Mouse (Mus musculus): ENCODE results near the gene Fam114a1.

DNA sequence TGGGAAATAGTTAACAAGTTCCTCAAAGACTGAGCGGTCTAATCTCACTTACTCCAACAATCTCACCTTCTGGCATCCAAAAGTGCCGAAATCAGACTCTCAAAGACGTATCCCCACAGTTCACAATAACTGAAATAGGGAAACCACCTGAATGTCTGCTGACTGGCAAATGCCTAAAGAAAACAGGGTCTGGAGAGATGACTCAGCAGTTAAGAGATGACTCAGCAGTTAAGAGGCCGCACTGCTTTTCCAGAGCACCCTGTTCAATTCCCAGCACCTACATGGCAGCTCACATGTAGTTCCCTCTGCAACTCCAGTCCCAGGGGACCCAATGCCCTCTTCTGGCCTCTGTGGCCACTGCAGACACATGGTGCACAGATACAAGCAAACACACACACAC, 108.2 kb downstream of the Fam114a1 start:
- no peak for TF ChIP-seq CTCF (IDR thresholded peaks at IDR 0.05; ENCODE audit: extremely low read depth, insufficient read depth, insufficient read length, insufficient replicate concordance)
- TF ChIP-seq POLR2A (IDR thresholded peaks at IDR 0.05; ENCODE audit: low read depth, low read length), result no peak

Measured in spleen, adult 2 months (tissue).